Mouse (Mus musculus): ENCODE results near the gene Serpina3j.
"Not testable (repeated sequence)": the region's sequence is repeated elsewhere in the genome, so short reads cannot be mapped to it uniquely, and the experiment has no call there.

The Serpina3j gene

GRCm38 (mm10) chr12:104314253-104314652 lies at the start of gene Serpina3j:
Gene Serpina3j (plus strand): TSS chr12:104314553.
- in situ Hi-C loops (cut with MboI, MseI) = no loop called here

- in situ Hi-C loops (cut with MboI, MseI) = no loop called here
Measured at GRCm38 (mm10) chr12:104266374-104266773, 48.0 kb upstream of the Serpina3j start.

GRCm38 (mm10) chr12:104278216-104279055 lies 35.9 kb upstream of the Serpina3j start:
- in situ Hi-C loops (cut with MboI, MseI) = no loop called here

GRCm38 (mm10) chr12:104279056-104279435 lies 35.3 kb upstream of the Serpina3j start:
- in situ Hi-C loops (cut with MboI, MseI) = no loop called here

- in situ Hi-C loops (cut with MboI, MseI) = no loop called here
Measured at GRCm38 (mm10) chr12:104283380-104283779, 31.0 kb upstream of the Serpina3j start.

- in situ Hi-C loops (cut with MboI, MseI) = no loop called here
Measured at GRCm38 (mm10) chr12:104288336-104288735, 26.0 kb upstream of the Serpina3j start.

- in situ Hi-C loops (cut with MboI, MseI) = no loop called here
Measured at GRCm38 (mm10) chr12:104289872-104290271, 24.5 kb upstream of the Serpina3j start.

GRCm38 (mm10) chr12:104293963-104294362 lies 20.4 kb upstream of the Serpina3j start:
- in situ Hi-C loops (cut with MboI, MseI) = no loop called here

- in situ Hi-C loops (cut with MboI, MseI) = no loop called here
Measured at GRCm38 (mm10) chr12:104298049-104298448, 16.3 kb upstream of the Serpina3j start.

GRCm38 (mm10) chr12:104305991-104306390 lies 8.4 kb upstream of the Serpina3j start:
- in situ Hi-C loops (cut with MboI, MseI) = no loop called here

- in situ Hi-C loops (cut with MboI, MseI) = no loop called here
Measured at GRCm38 (mm10) chr12:104322454-104322853, 8.1 kb downstream of the Serpina3j start.

- in situ Hi-C loops (cut with MboI, MseI) = no loop called here
Measured at GRCm38 (mm10) chr12:104331701-104332100, 17.3 kb downstream of the Serpina3j start.

- in situ Hi-C loops (cut with MboI, MseI) = not testable (repeated sequence)
Measured at GRCm38 (mm10) chr12:104336873-104337272, 22.5 kb downstream of the Serpina3j start.

GRCm38 (mm10) chr12:104338226-104338625 lies 23.9 kb downstream of the Serpina3j start, which contains the start of the genes Serpina3k and Serpina3m:
Gene Serpina3k (plus strand): TSS chr12:104338486.
Gene Serpina3m (plus strand): TSS chr12:104338486.
- in situ Hi-C loops (cut with MboI, MseI) = not testable (repeated sequence)

GRCm38 (mm10) chr12:104338705-104339104 lies 24.4 kb downstream of the Serpina3j start:
- in situ Hi-C loops (cut with MboI, MseI) = no loop called here

GRCm38 (mm10) chr12:104342489-104342888 lies 28.1 kb downstream of the Serpina3j start:
- in situ Hi-C loops (cut with MboI, MseI) = not testable (repeated sequence)

- in situ Hi-C loops (cut with MboI, MseI) = no loop called here
Measured at GRCm38 (mm10) chr12:104345181-104345580, 30.8 kb downstream of the Serpina3j start.

GRCm38 (mm10) chr12:104345707-104346106 lies 31.4 kb downstream of the Serpina3j start:
- in situ Hi-C loops (cut with MboI, MseI) = no loop called here

GRCm38 (mm10) chr12:104347091-104347490 lies 32.7 kb downstream of the Serpina3j start:
- in situ Hi-C loops (cut with MboI, MseI) = no loop called here

GRCm38 (mm10) chr12:104351812-104352211 lies 37.5 kb downstream of the Serpina3j start:
- in situ Hi-C loops (cut with MboI, MseI) = not testable (repeated sequence)

GRCm38 (mm10) chr12:104356006-104356405 lies 41.7 kb downstream of the Serpina3j start:
- in situ Hi-C loops (cut with MboI, MseI) = no loop called here

GRCm38 (mm10) chr12:104369986-104370385 lies 55.6 kb downstream of the Serpina3j start:
- in situ Hi-C loops (cut with MboI, MseI) = no loop called here
